In genomic region chr11:98526824-98527461, GRCm38 (mm10) we compare ENCODE assay signal across 29 mouse cellular contexts. TPM values are rescaled to one million over a fixed set of nuclear protein-coding genes. Genes with fewer than 3 reads are reported as not detected.
A peak's percentile ranks its signal among the peaks of the same experiment; 100 is the strongest.
DNase-seq lines count a peak whose midpoint lies in the region; ATAC-seq and TF ChIP-seq lines count a peak whose summit lies in the region.
"Had no signal": no experiment of that assay in that cellular context is flagged by ENCODE, and none has a peak within 500 bp of the region (broad histone marks: within the 10 kb centered on the region; RNA-seq: fewer than 3 reads in every experiment).

No protein-coding gene starts in this region.

- H3K36me3 ChIP-seq in thymus, adult 2 months (ENCODE audit: control insufficient read depth, insufficient read depth, low read length): peaks cover 5% of the 10 kb centered on the region; the same call in 1 of the 2 replicates
- H3K36me3 ChIP-seq: embryonic facial prominence, embryonic 12.5 days; hindbrain, embryonic 12.5 days; kidney, embryonic 15.5 days; limb, embryonic 13.5 days; lung, embryonic 15.5 days; neural tube, embryonic 13.5 days; stomach, embryonic 15.5 days had no signal

- no peaks in the 10 kb centered on the region for H3K27me3 ChIP-seq in thymus, adult 2 months (ENCODE audit: control insufficient read depth, insufficient read depth, low read length)
- H3K27me3 ChIP-seq: CH12.LX; embryonic facial prominence, embryonic 12.5 days; hindbrain, embryonic 12.5 days; kidney, embryonic 15.5 days; lung, embryonic 15.5 days; stomach, embryonic 15.5 days had no signal

- H3K4me3 ChIP-seq in thymus, adult 2 months (ENCODE audit: control insufficient read depth, insufficient read depth, low read length): no peak overlapping the region
- H3K4me3 ChIP-seq: embryonic facial prominence, embryonic 12.5 days; gastrocnemius, adult 2 months; hindbrain, embryonic 12.5 days; kidney, embryonic 15.5 days; layer of hippocampus, adult 2 months; left cerebral cortex, adult 2 months; limb, embryonic 13.5 days; lung, embryonic 15.5 days; myocyte; neural tube, embryonic 13.5 days; stomach, embryonic 15.5 days had no signal

- WGBS in thymus, adult 2 months: 11% methylated on average over 10 of the region's 10 CpGs

- ATAC-seq in frontal cortex, adult (ENCODE audit: low TSS enrichment): no peak
- ATAC-seq: forebrain, embryonic 14.5 days had no signal

- peaks cover 31% of the 10 kb centered on the region for H3K4me1 ChIP-seq in thymus, adult 2 months (replicated peaks; ENCODE audit: control insufficient read depth, insufficient read depth, low read length)
- H3K4me1 ChIP-seq: embryonic facial prominence, embryonic 12.5 days; hindbrain, embryonic 12.5 days; kidney, embryonic 15.5 days; limb, embryonic 13.5 days; lung, embryonic 15.5 days; neural tube, embryonic 13.5 days; stomach, embryonic 15.5 days had no signal

- H3K27ac ChIP-seq in thymus, adult 2 months (ENCODE audit: control insufficient read depth, insufficient read depth, low read length): peak overlapping the region; percentile 98
- H3K27ac ChIP-seq: embryonic facial prominence, embryonic 12.5 days; gastrocnemius, adult 2 months; hindbrain, embryonic 12.5 days; kidney, embryonic 15.5 days; layer of hippocampus, adult 2 months; left cerebral cortex, adult 2 months; limb, embryonic 13.5 days; lung, embryonic 15.5 days; neural tube, embryonic 13.5 days; stomach, embryonic 15.5 days had no signal

- TF ChIP-seq POLR2A in thymus, adult 2 months (IDR thresholded peaks at IDR 0.05; ENCODE audit: control insufficient read depth, extremely low read depth, insufficient read depth, low read length, poor library complexity): no peak

- no peak for TF ChIP-seq CTCF in thymus, adult 2 months (IDR thresholded peaks at IDR 0.05; ENCODE audit: borderline replicate concordance, control insufficient read depth, extremely low read depth, insufficient read depth, low read length, poor library complexity)

- DNase-seq in CD4-positive helper T cell, adult 2 months (ENCODE audit: low read depth, low spot score): peak; percentile 59
- peak; percentile 60 for DNase-seq in T-cell, adult 2 months (ENCODE audit: low spot score)
- DNase-seq in thymus, adult 2 months: peak; percentile 71
- DNase-seq in thymus, postnatal 36 days: peak; percentile 61 to 74
- no peak for DNase-seq in cerebellum, adult 11-12 months
- no peak for DNase-seq in frontal cortex, adult 2 months (ENCODE audit: extremely low spot score in 1 of 2, low spot score in 1 of 2)
- DNase-seq: adrenal gland, postnatal 10 days; cerebellum, adult 9-11 months; embryo, embryonic 11 days; gastrocnemius, adult 2 months; gastrocnemius, postnatal 36 days; heart, adult 18-20 months; heart, postnatal 10 days; kidney, adult 18-20 months; kidney, postnatal 36 days; lung, postnatal 36 days had no signal

RNA-seq across cellular contexts. Expression of gene Ikzf3, which starts 18.9 kb away (rescaled TPM):
- 143 and 183 TPM in 2 replicates for polyA plus RNA-seq in thymus, adult 2 months (2012; rRNA removed)
- polyA plus RNA-seq in frontal cortex, adult 2 months (2012; rRNA removed): 0.17 and 0.32 TPM in 2 replicates
- polyA plus RNA-seq: forebrain, embryonic 14.5 days; hindbrain, embryonic 12.5 days; myocyte had no signal

RNA-seq across cellular contexts. Expression of gene Zpbp2, which starts 24.0 kb away (rescaled TPM):
- 1.1 and 1.2 TPM in 2 replicates for polyA plus RNA-seq in thymus, adult 2 months (2012; rRNA removed)
- polyA plus RNA-seq in frontal cortex, adult 2 months (2012; rRNA removed): 0.10 TPM in 1 of 2 replicates, not detected in the other
- polyA plus RNA-seq: embryonic facial prominence, embryonic 12.5 days; forebrain, embryonic 14.5 days; myocyte; neural tube, embryonic 13.5 days had no signal

Comparison
In these comparisons a context has a peak if more than half of its experiments do, and no peak if none do; other contexts are left out.
1. DNase-seq: peak in CD4-positive helper T cell, adult 2 months (single experiment), T-cell, adult 2 months (single experiment), thymus, adult 2 months (single experiment) and thymus, postnatal 36 days (2 of 2); none in cerebellum, adult 11-12 months (single experiment) and frontal cortex, adult 2 months (0 of 2).
2. RNA of gene Ikzf3, which starts 18.9 kb away (polyA plus RNA-seq): 143 to 183 TPM in thymus, adult 2 months; 0.17 to 0.32 TPM in frontal cortex, adult 2 months; every median in the first group is over 100 times any median in the second.